ENCODE assay signal across 15 mouse cellular contexts in the genomic region with DNA sequence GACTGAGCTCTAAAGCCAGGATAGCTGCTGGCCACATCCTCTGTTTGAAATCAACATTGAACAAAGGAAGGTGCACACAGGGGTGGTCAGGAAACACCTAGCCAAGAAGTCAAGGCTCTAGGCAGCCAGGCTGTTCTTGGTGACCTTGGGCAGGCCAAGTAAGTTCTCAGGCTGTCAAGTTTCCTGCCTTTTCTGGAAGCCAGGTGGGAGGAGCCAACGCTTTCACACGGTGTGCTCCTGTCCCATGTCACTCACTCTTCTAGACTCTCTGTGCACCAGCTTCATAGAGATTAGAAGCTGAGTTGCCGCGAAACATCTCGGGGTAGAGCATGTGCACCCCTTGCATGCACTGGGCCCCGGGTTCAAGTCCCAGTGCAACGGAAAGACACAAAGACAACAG.
"Had no signal": no experiment of that assay in that cellular context is flagged by ENCODE, and none has a peak within 500 bp of the region (broad histone marks: within the 10 kb centered on the region; RNA-seq: fewer than 3 reads in every experiment).

No protein-coding gene starts in this region.

- H3K4me1 ChIP-seq: liver, embryonic 12.5 days; midbrain, embryonic 10.5 days had no signal

- ATAC-seq: liver, embryonic 12.5 days had no signal

- H3K4me3 ChIP-seq: limb, embryonic 15.5 days; liver, embryonic 12.5 days; midbrain, embryonic 10.5 days; myocyte had no signal

- H3K9ac ChIP-seq: limb, embryonic 15.5 days; liver, embryonic 12.5 days; lung, embryonic 14.5 days had no signal

- H3K27me3 ChIP-seq: limb, embryonic 15.5 days; liver, embryonic 12.5 days had no signal

- DNase-seq: layer of hippocampus, adult 9-11 months; layer of hippocampus, postnatal 36 days; lung, embryonic 14.5 days; lung, postnatal 10 days; lung, postnatal 4 days; midbrain, embryonic 14.5 days; retina, postnatal 1 day; right cerebral cortex, postnatal 4 days; spleen, adult 18-20 months; thymus, adult 18-20 months; thymus, postnatal 14 days had no signal

- H3K4me2 ChIP-seq: limb, embryonic 15.5 days; liver, embryonic 12.5 days; lung, embryonic 14.5 days had no signal

- H3K27ac ChIP-seq: limb, embryonic 15.5 days; liver, embryonic 12.5 days; midbrain, embryonic 10.5 days had no signal

- H3K9me3 ChIP-seq: limb, embryonic 15.5 days; liver, embryonic 12.5 days; midbrain, embryonic 10.5 days had no signal
